Mouse (Mus musculus): ENCODE results near the gene Trim2.

- TF ChIP-seq CTCF (IDR thresholded peaks at IDR 0.05; ENCODE audit: borderline replicate concordance, extremely low read depth, insufficient read depth, insufficient read length) (no peak), POLR2A (IDR thresholded peaks at IDR 0.05; ENCODE audit: borderline replicate concordance, extremely low read depth, insufficient read depth, insufficient read length, poor library complexity, severe bottlenecking) (no peak)
Observed at GRCm38 (mm10) chr3:84301674-84302073, 5.0 kb downstream of the Trim2 start.
